Mouse (Mus musculus) heart, embryonic 10.5 days (tissue): ENCODE results near the gene Nr2f6. TPM values are rescaled to one million over a fixed set of nuclear protein-coding genes. Genes with fewer than 3 reads are reported as not detected.

ENCODE experiments used
- polyA plus RNA-seq: library from polyadenylated mRNA; unstranded; fragments of >200 nt; fragmentation: Nextera tagmentation; extraction: Ambion mirVana; gene quantifications from 2 replicates; pipeline ENCODE4 v1.2.1, GENCODE M21; 2016

Nr2f6 gene
- polyA plus RNA-seq, 1 experiment from 2014 or later = 79.0 TPM

Other genes with a start within 250 kb of the Nr2f6 start
- gene Myo9b, start 109.2 kb downstream of the Nr2f6 start, polyA plus RNA-seq = 23.0 and 26.7 TPM in 2 replicates
- 82.8 and 103 TPM in 2 replicates for gene Haus8, start 109.0 kb downstream of the Nr2f6 start, polyA plus RNA-seq
- 68.7 and 79.5 TPM in 2 replicates for gene Use1, start 15.1 kb downstream of the Nr2f6 start, polyA plus RNA-seq
- gene Ocel1, start 10.7 kb downstream of the Nr2f6 start, polyA plus RNA-seq = 3.9 and 4.2 TPM in 2 replicates
- gene Ushbp1, start 13.8 kb upstream of the Nr2f6 start, polyA plus RNA-seq = 6.1 and 7.9 TPM in 2 replicates
- gene Babam1, start 14.9 kb upstream of the Nr2f6 start, polyA plus RNA-seq = 101 and 111 TPM in 2 replicates
- gene Ankle1, start 24.1 kb upstream of the Nr2f6 start, polyA plus RNA-seq = 33.8 and 35.9 TPM in 2 replicates
- gene Abhd8, start 81.7 kb upstream of the Nr2f6 start, polyA plus RNA-seq = 34.5 and 41.5 TPM in 2 replicates
- gene Mrpl34, start 83.0 kb upstream of the Nr2f6 start, polyA plus RNA-seq = 172 and 181 TPM in 2 replicates
- 107 and 128 TPM in 2 replicates for gene Dda1, start 87.2 kb upstream of the Nr2f6 start, polyA plus RNA-seq
- gene Ano8, start 104.0 kb upstream of the Nr2f6 start, polyA plus RNA-seq = 0.73 and 2.7 TPM in 2 replicates
- 13.2 and 14.7 TPM in 2 replicates for gene Gtpbp3, start 106.1 kb upstream of the Nr2f6 start, polyA plus RNA-seq
- gene Plvap, start 129.8 kb upstream of the Nr2f6 start, polyA plus RNA-seq = 174 and 198 TPM in 2 replicates
- gene Ccdc194, start 143.8 kb upstream of the Nr2f6 start, polyA plus RNA-seq = 0.99 and 1.3 TPM in 2 replicates
- 16.8 and 20.7 TPM in 2 replicates for gene Bst2, start 155.5 kb upstream of the Nr2f6 start, polyA plus RNA-seq
- 71.9 and 75.6 TPM in 2 replicates for gene Mvb12a, start 161.0 kb upstream of the Nr2f6 start, polyA plus RNA-seq
- gene Tmem221, start 176.9 kb upstream of the Nr2f6 start, polyA plus RNA-seq = 0.37 and 0.97 TPM in 2 replicates
- gene Nxnl1, start 184.6 kb upstream of the Nr2f6 start, polyA plus RNA-seq = not detected in 2 replicates
- 19.0 and 19.4 TPM in 2 replicates for gene Slc27a1, start 186.9 kb upstream of the Nr2f6 start, polyA plus RNA-seq
- gene Pgls, start 210.2 kb upstream of the Nr2f6 start, polyA plus RNA-seq = 195 and 228 TPM in 2 replicates
- gene Fam129c, start 215.7 kb upstream of the Nr2f6 start, polyA plus RNA-seq = 1.6 and 3.6 TPM in 2 replicates
- 54.4 and 60.5 TPM in 2 replicates for gene Colgalt1, start 229.0 kb upstream of the Nr2f6 start, polyA plus RNA-seq